Mouse (Mus musculus): ENCODE results near the gene Gm21732.
"Not testable (repeated sequence)": the region's sequence is repeated elsewhere in the genome, so short reads cannot be mapped to it uniquely, and the experiment has no call there.

The Gm21732 gene

GRCm38 (mm10) chrY:38575591-38575990 lies at the start of gene Gm21732:
Gene Gm21732, minus strand, starts transcription at chrY:38575691.
- DNase-seq: not testable (repeated sequence)

Data from cerebellum, adult 9-10 months (tissue).